Mouse (Mus musculus) thymus, adult 2 months (tissue): ENCODE results near the gene Sult1d1.

Experiments
- CTCF ChIP-seq: fragments of 200-500 bp; IDR thresholded peaks from 2 replicates; pipeline ENCODE4 v1.5.1; 2012; ENCODE audit warnings: mild to moderate bottlenecking, control low read depth, low read length, moderate library complexity, borderline replicate concordance; ENCODE audit not compliant: control insufficient read depth, poor library complexity, insufficient read depth; ENCODE audit errors: extremely low read depth
- POLR2A ChIP-seq: fragments of 200-500 bp; IDR thresholded peaks from 2 replicates; pipeline ENCODE4 v1.6.1; 2012; ENCODE audit warnings: mild to moderate bottlenecking, low read length, control low read depth, moderate library complexity; ENCODE audit not compliant: control insufficient read depth, poor library complexity, insufficient read depth; ENCODE audit errors: extremely low read depth

- TF ChIP-seq POLR2A (no peak), CTCF (no peak)
Measured at GRCm38 (mm10) chr5:87615128-87615390, 46.2 kb upstream of the Sult1d1 start.
